Mouse (Mus musculus): ENCODE measurements around the gene Rftn1. TPM values are rescaled to one million over a fixed set of nuclear protein-coding genes. Genes with fewer than 3 reads are reported as not detected.
"Not testable (repeated sequence)": the region's sequence is repeated elsewhere in the genome, so short reads cannot be mapped to it uniquely, and the experiment has no call there.

Gene Rftn1
- polyA plus RNA-seq, 1 experiment from 2014 or later = 12.8 TPM

- H3K27ac ChIP-seq (replicated peaks; ENCODE audit: low read depth, low read length) = no peak overlapping the region
- no peak overlapping the region for H3K4me2 ChIP-seq (ENCODE audit: low read length)
- no peak for ATAC-seq (ENCODE audit: low FRiP score, low TSS enrichment)
- no peak overlapping the region for H3K9ac ChIP-seq (replicated peaks; ENCODE audit: low read length)
- WGBS = 84% methylated on average over 8 of the region's 8 CpGs
- no peaks in the 10 kb centered on the region for H3K27me3 ChIP-seq (ENCODE audit: control insufficient read depth, insufficient read depth, low read length)
- 0 out of 2 replicates have a peak, but pooled peaks cover 4% of the 10 kb centered on the region for H3K4me1 ChIP-seq (ENCODE audit: control insufficient read depth, insufficient read depth, low read length)
- no peaks in the 10 kb centered on the region for H3K9me3 ChIP-seq (ENCODE audit: control insufficient read depth, low read length)
- no peak for DNase-seq
- H3K36me3 ChIP-seq (ENCODE audit: control insufficient read depth, insufficient read depth, low read length) = no peaks in the 10 kb centered on the region
- no peak overlapping the region for H3K4me3 ChIP-seq (replicated peaks; ENCODE audit: low read depth, low read length)
These were observed 67.9 kb downstream of the Rftn1 start for GRCm38 (mm10) chr17:50122555-50122954.

GRCm38 (mm10) chr17:50120098-50120497, 70.4 kb downstream of the Rftn1 start:
- H3K27me3 ChIP-seq (ENCODE audit: control insufficient read depth, insufficient read depth, low read length) = no peaks in the 10 kb centered on the region
- H3K27ac ChIP-seq (replicated peaks; ENCODE audit: low read depth, low read length) = no peak overlapping the region
- no peak for DNase-seq
- H3K4me1 ChIP-seq (ENCODE audit: control insufficient read depth, insufficient read depth, low read length) = no peaks in the 10 kb centered on the region
- no peak overlapping the region for H3K9ac ChIP-seq (replicated peaks; ENCODE audit: low read length)
- H3K9me3 ChIP-seq (ENCODE audit: control insufficient read depth, low read length) = no peaks in the 10 kb centered on the region
- WGBS = 94% methylated on average over 4 of the region's 4 CpGs
- H3K36me3 ChIP-seq (ENCODE audit: control insufficient read depth, insufficient read depth, low read length) = no peaks in the 10 kb centered on the region
- no peak overlapping the region for H3K4me3 ChIP-seq (replicated peaks; ENCODE audit: low read depth, low read length)
- H3K4me2 ChIP-seq (ENCODE audit: low read length) = no peak overlapping the region
- no peak for ATAC-seq (ENCODE audit: low FRiP score, low TSS enrichment)

GRCm38 (mm10) chr17:50117461-50117860, 73.0 kb downstream of the Rftn1 start:
- no peak for DNase-seq
- Histone ChIP-seq H3K36me3 (ENCODE audit: control insufficient read depth, insufficient read depth, low read length) (no peaks in the 10 kb centered on the region), H3K4me2 (ENCODE audit: low read length) (no peak overlapping the region), H3K27me3 (ENCODE audit: control insufficient read depth, insufficient read depth, low read length) (no peaks in the 10 kb centered on the region), H3K4me3 (replicated peaks; ENCODE audit: low read depth, low read length) (no peak overlapping the region), H3K4me1 (ENCODE audit: control insufficient read depth, insufficient read depth, low read length) (no peaks in the 10 kb centered on the region), H3K9me3 (ENCODE audit: control insufficient read depth, low read length) (no peaks in the 10 kb centered on the region), H3K27ac (replicated peaks; ENCODE audit: low read depth, low read length) (no peak overlapping the region), H3K9ac (replicated peaks; ENCODE audit: low read length) (no peak overlapping the region)
- WGBS = 92% methylated on average over 7 of the region's 7 CpGs
- no peak for ATAC-seq (ENCODE audit: low FRiP score, low TSS enrichment)

GRCm38 (mm10) chr17:50116980-50117379, 73.5 kb downstream of the Rftn1 start:
- Histone ChIP-seq H3K9ac (replicated peaks; ENCODE audit: low read length) (no peak overlapping the region), H3K27me3 (ENCODE audit: control insufficient read depth, insufficient read depth, low read length) (no peaks in the 10 kb centered on the region), H3K36me3 (ENCODE audit: control insufficient read depth, insufficient read depth, low read length) (no peaks in the 10 kb centered on the region), H3K9me3 (ENCODE audit: control insufficient read depth, low read length) (no peaks in the 10 kb centered on the region), H3K27ac (replicated peaks; ENCODE audit: low read depth, low read length) (no peak overlapping the region), H3K4me2 (ENCODE audit: low read length) (no peak overlapping the region), H3K4me3 (replicated peaks; ENCODE audit: low read depth, low read length) (no peak overlapping the region), H3K4me1 (ENCODE audit: control insufficient read depth, insufficient read depth, low read length) (no peaks in the 10 kb centered on the region)
- ATAC-seq (ENCODE audit: low FRiP score, low TSS enrichment) (no peak), DNase-seq (no peak)
- WGBS = 87% methylated on average over 3 of the region's 3 CpGs

GRCm38 (mm10) chr17:50116401-50116800, 74.1 kb downstream of the Rftn1 start:
- DNase-seq = not testable (repeated sequence)
- WGBS = 85% methylated on average over 1 of the region's 1 CpGs

GRCm38 (mm10) chr17:50115716-50116115, 74.8 kb downstream of the Rftn1 start:
- not testable (repeated sequence) for H3K4me3 ChIP-seq (replicated peaks; ENCODE audit: low read depth, low read length); H3K27me3 ChIP-seq (ENCODE audit: control insufficient read depth, insufficient read depth, low read length); H3K4me2 ChIP-seq (ENCODE audit: low read length); H3K9ac ChIP-seq (replicated peaks; ENCODE audit: low read length); DNase-seq; H3K9me3 ChIP-seq (ENCODE audit: control insufficient read depth, low read length); H3K27ac ChIP-seq (replicated peaks; ENCODE audit: low read depth, low read length); H3K36me3 ChIP-seq (ENCODE audit: control insufficient read depth, insufficient read depth, low read length); H3K4me1 ChIP-seq (ENCODE audit: control insufficient read depth, insufficient read depth, low read length); ATAC-seq (ENCODE audit: low FRiP score, low TSS enrichment)
- WGBS = 94% methylated on average over 3 of the region's 3 CpGs

More at GRCm38 (mm10) chr17:50116401-50116800, 74.1 kb downstream of the Rftn1 start:
- H3K4me2 ChIP-seq (ENCODE audit: low read length); H3K9me3 ChIP-seq (ENCODE audit: control insufficient read depth, low read length); H3K27ac ChIP-seq (replicated peaks; ENCODE audit: low read depth, low read length); H3K9ac ChIP-seq (replicated peaks; ENCODE audit: low read length); ATAC-seq (ENCODE audit: low FRiP score, low TSS enrichment); H3K4me1 ChIP-seq (ENCODE audit: control insufficient read depth, insufficient read depth, low read length); H3K36me3 ChIP-seq (ENCODE audit: control insufficient read depth, insufficient read depth, low read length); H3K27me3 ChIP-seq (ENCODE audit: control insufficient read depth, insufficient read depth, low read length); H3K4me3 ChIP-seq (replicated peaks; ENCODE audit: low read depth, low read length): not testable (repeated sequence)

- Histone ChIP-seq H3K9me3 (ENCODE audit: control insufficient read depth, low read length) (no peaks in the 10 kb centered on the region), H3K4me3 (replicated peaks; ENCODE audit: low read depth, low read length) (no peak overlapping the region), H3K36me3 (ENCODE audit: control insufficient read depth, insufficient read depth, low read length) (no peaks in the 10 kb centered on the region), H3K4me2 (ENCODE audit: low read length) (no peak overlapping the region), H3K27me3 (ENCODE audit: control insufficient read depth, insufficient read depth, low read length) (no peaks in the 10 kb centered on the region), H3K4me1 (ENCODE audit: control insufficient read depth, insufficient read depth, low read length) (0 out of 2 replicates have a peak, but pooled peaks cover 5% of the 10 kb centered on the region), H3K9ac (replicated peaks; ENCODE audit: low read length) (no peak overlapping the region), H3K27ac (replicated peaks; ENCODE audit: low read depth, low read length) (no peak overlapping the region)
- DNase-seq = no peak
- 77% methylated on average over 8 of the region's 8 CpGs for WGBS
- ATAC-seq (ENCODE audit: low FRiP score, low TSS enrichment) = no peak
These were observed 75.8 kb downstream of the Rftn1 start for GRCm38 (mm10) chr17:50114659-50115058.

- H3K4me3 ChIP-seq (replicated peaks; ENCODE audit: low read depth, low read length) = no peak overlapping the region
- no peaks in the 10 kb centered on the region for H3K27me3 ChIP-seq (ENCODE audit: control insufficient read depth, insufficient read depth, low read length)
- no peak overlapping the region for H3K4me2 ChIP-seq (ENCODE audit: low read length)
- no peak for DNase-seq
- 75% methylated on average over 14 of the region's 14 CpGs for WGBS
- H3K36me3 ChIP-seq (ENCODE audit: control insufficient read depth, insufficient read depth, low read length) = no peaks in the 10 kb centered on the region
- H3K27ac ChIP-seq (replicated peaks; ENCODE audit: low read depth, low read length) = no peak overlapping the region
- ATAC-seq (ENCODE audit: low FRiP score, low TSS enrichment) = no peak
- H3K4me1 ChIP-seq (ENCODE audit: control insufficient read depth, insufficient read depth, low read length) = 0 out of 2 replicates have a peak, but pooled peaks cover 5% of the 10 kb centered on the region
- no peaks in the 10 kb centered on the region for H3K9me3 ChIP-seq (ENCODE audit: control insufficient read depth, low read length)
- H3K9ac ChIP-seq (replicated peaks; ENCODE audit: low read length) = no peak overlapping the region
These were observed 79.6 kb downstream of the Rftn1 start for GRCm38 (mm10) chr17:50110650-50111415.

- peaks cover 3% of the 10 kb centered on the region for H3K9me3 ChIP-seq (ENCODE audit: control insufficient read depth, low read length)
- H3K27me3 ChIP-seq (ENCODE audit: control insufficient read depth, insufficient read depth, low read length) = no peaks in the 10 kb centered on the region
- ATAC-seq (ENCODE audit: low FRiP score, low TSS enrichment) = no peak
- H3K4me3 ChIP-seq (replicated peaks; ENCODE audit: low read depth, low read length) = no peak overlapping the region
- no peak for DNase-seq
- WGBS = 94% methylated on average over 10 of the region's 10 CpGs
- no peak overlapping the region for H3K27ac ChIP-seq (replicated peaks; ENCODE audit: low read depth, low read length)
- no peaks in the 10 kb centered on the region for H3K36me3 ChIP-seq (ENCODE audit: control insufficient read depth, insufficient read depth, low read length)
- no peak overlapping the region for H3K4me2 ChIP-seq (ENCODE audit: low read length)
- H3K9ac ChIP-seq (replicated peaks; ENCODE audit: low read length) = no peak overlapping the region
- 0 out of 2 replicates have a peak, but pooled peaks cover 5% of the 10 kb centered on the region for H3K4me1 ChIP-seq (ENCODE audit: control insufficient read depth, insufficient read depth, low read length)
These were observed 83.7 kb downstream of the Rftn1 start for GRCm38 (mm10) chr17:50106811-50107210.
